Mouse (Mus musculus) stomach, postnatal 0 days (tissue): ENCODE measurements around the gene Ruvbl2.

Source experiments
- CTCF ChIP-seq: IDR thresholded peaks from 2 replicates; pipeline ENCODE4 v1.5.1; 2016; ENCODE audit warnings: antibody characterized with exemption, low read depth, mild to moderate bottlenecking, moderate library complexity
- EP300 ChIP-seq: optimal IDR thresholded peaks from 2 replicates; pipeline ENCODE3; 2016; ENCODE audit warnings: antibody characterized with exemption

- no peak for TF ChIP-seq CTCF
- TF ChIP-seq EP300, result no peak
Measured at GRCm38 (mm10) chr7:45395129-45395541, 42.8 kb downstream of the Ruvbl2 start.
